Mouse (Mus musculus): ENCODE measurements around the gene C2. TPM values are rescaled to one million over a fixed set of nuclear protein-coding genes. Genes with fewer than 3 reads are reported as not detected.

Gene C2
- total RNA-seq (2021) = 1 to 10 TPM; 2.0 to 3.7 TPM
- long read RNA-seq, experiment 1 = 0 reads
- long read RNA-seq, experiment 2, partial matches to known transcripts = 1 of 1 reads
- long read RNA-seq, experiment 2, other reads (novel, unspliced or antisense) = 0 of 1 reads

DNA sequence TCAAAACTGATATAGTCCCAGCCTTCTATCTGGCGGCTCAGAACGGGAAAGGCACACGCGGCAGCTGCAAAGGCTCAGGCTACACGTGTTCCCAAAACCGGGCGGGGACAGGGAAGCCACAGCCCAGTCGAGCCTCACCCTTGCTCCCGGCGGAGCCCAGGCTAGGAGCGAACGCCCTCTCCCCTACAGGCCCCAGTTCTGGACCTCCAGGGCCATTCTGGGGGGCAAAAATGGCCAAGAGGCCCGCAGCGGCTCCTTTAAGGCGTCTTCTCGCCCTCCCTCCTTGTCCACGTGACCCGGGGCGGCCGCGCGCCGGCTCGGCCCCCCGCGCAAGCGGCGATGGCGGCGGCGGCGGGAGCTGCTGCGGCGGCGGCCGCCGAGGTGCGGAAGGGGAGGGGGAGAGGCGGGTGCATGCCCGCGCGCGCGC lies at the start of gene C2, which contains the start of gene Ehmt2:
Gene C2, minus strand, starts transcription at position 106 of the 427 bp plus-strand sequence.
Gene Ehmt2, plus strand, starts transcription at position 310 of the 427 bp plus-strand sequence.
- DNase-seq (ENCODE audit: low spot score in 2 of 2) = peak; percentile 73 to 84

GRCm38 (mm10) chr17:34947606-34948005 lies 49.5 kb upstream of the C2 start:
- DNase-seq (ENCODE audit: low spot score in 2 of 2) = no peak

DNA sequence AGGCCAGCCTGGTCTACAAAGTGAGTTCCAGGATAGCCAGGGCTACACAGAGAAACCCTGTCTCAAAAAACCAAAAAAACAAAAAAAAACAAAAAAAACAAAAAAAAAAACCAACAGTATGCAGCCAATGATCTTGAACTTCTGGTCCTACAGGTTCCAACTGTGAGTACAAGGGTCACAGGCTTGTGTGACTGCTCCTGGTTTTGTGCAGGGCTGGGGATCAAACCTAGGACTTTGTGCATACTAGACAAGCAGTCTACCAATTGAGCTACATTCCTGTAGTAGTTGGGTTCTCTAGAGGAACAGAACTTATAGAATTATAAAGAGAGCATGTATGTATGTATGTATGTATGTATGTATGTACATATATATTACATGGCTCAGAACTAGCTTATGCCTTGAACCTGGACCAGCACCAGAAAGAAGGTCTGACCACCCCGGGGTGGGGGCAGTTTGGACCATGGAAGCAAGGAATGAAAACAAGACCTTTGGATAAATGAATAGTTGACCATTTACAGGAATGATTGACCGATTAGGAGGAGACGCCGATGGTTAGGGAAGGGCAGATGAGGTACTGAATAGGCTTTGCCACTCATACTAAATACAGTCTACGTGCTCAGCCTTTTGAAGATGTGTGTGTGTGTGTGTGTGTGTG lies 48.5 kb upstream of the C2 start:
- no peak for DNase-seq (ENCODE audit: low spot score in 2 of 2)

- DNase-seq (ENCODE audit: low spot score in 2 of 2) = no peak
Observed at GRCm38 (mm10) chr17:34944362-34944761, 46.3 kb upstream of the C2 start.

DNA sequence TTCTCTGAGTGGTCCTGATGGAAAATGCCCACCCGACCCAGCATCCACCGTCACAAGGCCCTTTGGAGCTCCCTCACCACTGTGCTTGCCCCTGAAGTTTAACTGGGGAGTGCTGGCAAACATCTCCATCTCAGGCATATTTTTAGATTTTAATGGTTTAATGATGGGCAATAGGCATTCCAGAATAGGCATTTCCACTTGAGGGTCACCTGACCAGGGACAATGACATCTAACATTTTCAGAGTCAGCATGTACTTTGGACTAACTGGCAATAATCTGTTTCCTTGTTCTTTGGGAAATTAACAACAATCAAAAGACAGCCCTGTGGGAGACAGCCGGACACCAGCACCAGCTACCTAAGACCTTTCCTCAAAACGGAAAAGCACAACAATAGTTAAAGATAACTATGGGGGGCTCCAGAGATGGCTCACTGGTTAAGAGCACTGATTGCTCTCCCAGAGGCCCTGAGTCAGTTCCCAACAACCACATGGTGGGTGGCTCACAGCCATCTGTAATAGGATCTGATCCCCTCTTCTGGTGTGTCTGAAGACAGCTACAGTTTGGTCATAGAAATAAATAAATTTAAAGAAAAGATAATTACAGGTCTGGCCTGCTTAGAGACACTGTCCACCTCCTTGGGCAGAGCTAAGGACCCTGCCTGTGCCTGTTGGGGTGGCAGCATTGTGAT lies 45.2 kb upstream of the C2 start:
- DNase-seq (ENCODE audit: low spot score in 2 of 2) = no peak

- DNase-seq (ENCODE audit: low spot score in 2 of 2) = no peak
Observed at GRCm38 (mm10) chr17:34941344-34942041, 43.4 kb upstream of the C2 start.

- no peak for DNase-seq (ENCODE audit: low spot score in 2 of 2)
Observed at GRCm38 (mm10) chr17:34937960-34938505, 40.0 kb upstream of the C2 start.

DNA sequence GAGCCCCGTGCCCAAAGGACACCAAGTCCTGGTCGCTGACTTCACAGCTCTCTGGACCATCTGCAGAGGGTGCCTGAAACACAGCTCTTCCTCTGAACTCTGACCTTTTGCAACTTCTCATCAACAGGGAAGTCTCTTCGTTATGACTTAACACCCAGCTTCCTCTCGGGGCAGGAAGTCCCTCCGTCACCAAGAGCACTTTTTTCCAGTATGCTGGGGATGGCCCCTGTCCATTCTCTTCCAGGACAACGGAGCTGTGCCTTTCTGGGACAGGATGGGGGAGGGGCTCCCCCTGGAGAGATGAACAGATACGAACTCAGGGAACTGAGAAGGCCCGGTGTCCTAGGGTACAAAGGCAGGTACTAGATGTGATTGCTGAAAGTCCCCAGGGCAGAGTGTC lies 36.8 kb upstream of the C2 start:
- DNase-seq (ENCODE audit: low spot score in 2 of 2) = no peak

DNA sequence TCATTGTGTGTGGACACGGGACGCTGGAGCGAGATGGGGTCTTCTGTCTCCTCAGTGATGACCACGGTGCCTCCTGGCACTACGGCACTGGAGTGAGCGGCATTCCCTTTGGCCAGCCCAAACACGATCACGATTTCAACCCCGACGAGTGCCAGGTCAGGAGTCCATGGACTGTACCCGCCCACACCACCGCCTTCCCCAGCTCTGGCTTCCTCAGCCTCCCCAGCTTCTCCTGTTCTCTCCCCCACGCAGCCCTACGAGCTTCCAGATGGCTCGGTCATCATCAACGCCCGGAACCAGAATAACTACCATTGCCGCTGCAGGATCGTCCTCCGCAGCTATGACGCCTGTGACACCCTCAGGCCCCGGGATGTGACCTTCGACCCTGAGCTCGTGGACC lies 36.0 kb upstream of the C2 start:
- no peak for DNase-seq (ENCODE audit: low spot score in 2 of 2)

DNA sequence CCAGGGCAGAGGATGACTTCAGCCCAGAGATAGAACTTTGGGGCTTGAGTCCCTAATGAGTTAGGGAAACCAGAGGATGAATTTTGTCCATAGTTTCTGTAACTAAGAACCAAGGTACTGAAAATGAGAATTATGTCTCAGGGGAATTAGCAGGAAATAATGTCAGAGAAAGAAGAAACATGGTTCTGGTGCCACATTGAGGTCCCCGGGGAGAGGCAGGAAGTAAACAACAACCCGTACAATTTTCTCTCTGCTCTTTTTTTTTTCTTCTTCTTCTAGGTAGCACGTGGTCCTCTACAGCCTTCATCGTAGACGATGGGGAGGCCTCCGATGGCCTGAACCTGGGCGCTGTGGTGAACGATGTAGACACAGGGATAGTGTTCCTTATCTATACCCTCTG lies 34.2 kb upstream of the C2 start:
- DNase-seq (ENCODE audit: low spot score in 2 of 2) = no peak

- DNase-seq (ENCODE audit: low spot score in 2 of 2) = no peak
Observed at GRCm38 (mm10) chr17:34931735-34932098, 33.7 kb upstream of the C2 start.

DNA sequence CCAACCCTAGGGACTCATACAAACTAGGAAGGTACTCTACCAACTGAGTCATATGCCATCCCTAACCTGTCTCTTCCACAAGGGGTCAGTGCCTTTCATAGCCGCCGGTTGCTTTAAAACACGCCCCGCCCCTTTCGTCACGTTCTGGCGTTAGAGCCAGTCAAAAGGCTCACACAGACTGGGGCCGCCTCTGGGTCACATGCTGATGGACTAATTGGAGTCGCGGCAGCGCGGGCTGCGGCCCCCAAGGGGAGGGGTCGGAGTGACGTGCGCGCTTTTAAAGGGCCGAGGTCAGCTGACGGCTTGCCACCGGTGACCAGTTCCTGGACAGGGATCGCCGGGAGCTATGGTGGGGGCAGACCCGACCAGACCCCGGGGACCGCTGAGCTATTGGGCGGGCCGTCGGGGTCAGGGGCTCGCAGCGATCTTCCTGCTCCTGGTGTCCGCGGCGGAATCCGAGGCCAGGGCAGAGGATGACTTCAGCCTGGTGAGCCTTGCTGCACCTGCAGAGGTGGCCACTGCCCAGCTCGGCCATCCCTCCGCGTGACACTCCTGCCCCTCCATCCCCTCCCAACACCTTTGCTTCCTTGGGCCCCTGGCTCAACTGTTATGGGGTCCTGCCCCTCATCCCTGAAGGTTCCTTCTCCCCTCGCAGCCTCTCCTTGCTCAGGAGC lies 33.1 kb upstream of the C2 start, which contains the start of gene Neu1:
Gene Neu1, plus strand, starts transcription at position 193 of the 674 bp plus-strand sequence.
- DNase-seq (ENCODE audit: low spot score in 2 of 2) = peak; percentile 95 to 99

DNA sequence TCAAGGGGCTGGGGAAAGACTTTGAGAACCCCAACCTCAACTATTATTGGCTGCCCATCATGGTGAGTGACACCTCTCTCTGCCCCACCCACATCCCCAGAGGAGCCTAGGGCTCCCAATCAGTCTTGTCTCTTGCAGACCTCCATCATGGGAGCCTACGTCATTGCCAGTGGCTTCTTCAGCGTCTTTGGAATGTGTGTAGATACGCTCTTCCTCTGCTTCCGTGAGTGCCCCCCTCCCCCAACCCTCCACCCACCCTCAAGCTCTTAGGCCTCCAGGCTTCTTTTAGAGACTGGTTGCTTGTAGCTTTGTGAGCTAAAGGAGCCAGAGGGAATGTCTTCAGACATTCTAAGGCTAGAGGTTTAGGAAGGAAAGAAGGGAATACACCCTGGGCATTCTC lies 30.8 kb upstream of the C2 start:
- no peak for DNase-seq (ENCODE audit: low spot score in 2 of 2)

GRCm38 (mm10) chr17:34927306-34928019 lies 29.4 kb upstream of the C2 start:
- DNase-seq (ENCODE audit: low spot score in 2 of 2) = no peak

DNA sequence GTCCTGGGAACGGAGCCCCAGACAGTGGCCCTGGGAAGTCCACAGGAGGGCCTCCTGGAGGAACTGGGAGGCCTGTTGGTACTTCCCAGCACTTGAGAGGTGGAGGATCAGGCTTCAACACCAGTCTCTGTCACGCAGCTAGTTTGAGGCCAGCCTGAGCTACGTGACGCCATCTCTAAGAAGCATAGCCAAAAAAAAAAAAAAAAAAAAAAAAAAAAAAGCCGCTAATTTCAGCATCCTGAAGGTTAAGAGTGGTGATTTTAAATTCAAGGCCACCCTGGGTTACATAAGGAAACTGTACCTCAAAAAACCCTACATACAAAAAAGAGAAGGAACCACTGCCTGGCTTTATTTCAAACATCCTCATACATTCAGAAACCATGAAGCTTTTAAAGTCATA lies 26.2 kb upstream of the C2 start:
- DNase-seq (ENCODE audit: low spot score in 2 of 2) = no peak

DNA sequence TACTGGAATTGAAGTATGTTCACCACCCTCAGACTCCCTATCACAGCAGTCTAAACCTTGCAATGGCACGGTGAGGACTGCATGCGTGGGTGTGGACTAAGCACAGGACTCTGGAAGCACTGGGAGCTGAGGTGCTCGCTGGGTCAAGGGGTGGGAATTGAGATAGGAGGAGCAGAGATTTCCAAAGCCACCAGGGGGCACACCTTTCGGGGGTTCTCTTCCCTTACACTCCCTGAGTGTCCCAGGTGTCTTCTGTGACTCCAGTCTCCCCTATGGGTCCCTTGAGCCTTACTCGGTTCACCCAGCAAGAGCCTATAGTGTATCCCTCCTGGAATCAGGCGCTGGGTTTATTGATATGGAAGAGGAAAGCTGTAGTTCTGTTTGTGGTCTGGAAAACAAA lies 24.9 kb upstream of the C2 start:
- no peak for DNase-seq (ENCODE audit: low spot score in 2 of 2)

- DNase-seq (ENCODE audit: low spot score in 2 of 2) = no peak
Observed at GRCm38 (mm10) chr17:34917188-34917587, 19.1 kb upstream of the C2 start.

DNA sequence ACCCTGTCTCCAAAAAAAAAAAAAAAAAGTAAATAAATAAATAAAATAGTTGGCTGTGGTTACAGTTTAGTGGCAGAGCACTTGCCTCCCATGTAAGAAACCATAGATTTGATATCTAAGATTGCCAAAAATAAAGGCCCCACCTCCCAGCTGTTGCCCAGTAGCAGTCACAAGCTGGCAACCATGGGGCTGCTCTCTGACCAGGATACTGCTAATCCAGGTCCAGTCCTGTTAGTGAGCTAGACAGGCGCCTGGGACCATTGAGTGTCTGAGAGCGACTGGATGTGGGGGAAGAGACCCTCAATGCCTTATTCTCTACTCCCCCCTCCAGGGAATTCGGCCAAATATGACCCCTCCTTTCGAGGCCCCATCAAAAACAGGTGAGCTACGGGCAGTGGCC lies 18.3 kb upstream of the C2 start:
- DNase-seq (ENCODE audit: low spot score in 2 of 2) = no peak

DNA sequence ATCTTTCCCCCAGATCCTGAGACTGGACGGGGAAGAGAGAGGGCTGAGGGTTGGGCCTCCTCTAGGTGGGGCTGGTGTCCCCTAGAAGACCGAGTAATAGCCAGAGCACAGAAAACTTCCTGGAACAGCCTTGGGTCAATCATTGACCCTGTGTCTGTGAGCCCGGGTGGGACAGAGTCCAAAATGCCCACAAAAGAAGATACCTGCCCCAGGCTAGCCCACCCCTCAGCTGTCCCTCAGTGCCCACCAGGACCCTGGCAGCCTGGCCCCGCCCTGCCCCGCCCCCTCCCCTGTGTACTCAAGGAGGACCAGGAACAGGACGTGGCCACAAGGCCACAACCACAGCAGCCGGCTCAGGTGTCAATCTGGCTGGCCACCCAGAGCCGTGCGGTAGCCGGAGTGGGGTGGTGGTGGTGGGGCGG lies 17.4 kb upstream of the C2 start:
- DNase-seq (ENCODE audit: low spot score in 2 of 2) = no peak

- DNase-seq (ENCODE audit: low spot score in 2 of 2) = no peak
Observed at GRCm38 (mm10) chr17:34913930-34914665, 16.0 kb upstream of the C2 start, which contains the start of gene Slc44a4. Gene Slc44a4 (plus strand): TSS chr17:34914466.

Measured in layer of hippocampus, postnatal 14 days (tissue).